ENCODE assay signal across 12 mouse cellular contexts in the genomic region with DNA sequence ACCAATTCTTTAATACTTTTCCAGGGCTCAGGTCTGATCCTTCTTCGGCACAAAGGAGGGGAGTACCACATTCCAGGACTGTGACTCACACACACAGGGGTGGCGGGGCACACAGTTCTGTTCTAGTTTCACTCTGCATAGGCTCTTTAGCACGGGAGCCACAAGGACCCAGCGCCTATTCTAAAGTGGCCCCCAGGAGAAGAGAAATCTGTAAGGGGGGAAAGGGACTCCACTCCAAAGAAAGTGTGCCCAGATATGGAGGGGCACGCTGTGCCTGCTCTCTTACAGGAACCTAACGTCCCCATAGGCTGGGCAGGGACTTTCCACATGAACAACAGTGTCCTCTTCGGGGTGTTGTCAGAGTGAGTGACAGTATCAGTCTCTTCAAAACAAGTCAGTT. TPM values are rescaled to one million over a fixed set of nuclear protein-coding genes. Genes with fewer than 3 reads are reported as not detected.
DNase-seq lines count a peak whose midpoint lies in the region; ATAC-seq and TF ChIP-seq lines count a peak whose summit lies in the region.
"Had no signal": no experiment of that assay in that cellular context is flagged by ENCODE, and none has a peak within 500 bp of the region (broad histone marks: within the 10 kb centered on the region; RNA-seq: fewer than 3 reads in every experiment).

No protein-coding gene starts in this region.

- H3K4me2 ChIP-seq in kidney, postnatal 0 days (ENCODE audit: low read length) = no peak overlapping the region
- no peak overlapping the region for H3K4me2 ChIP-seq in stomach, embryonic 14.5 days (replicated peaks; ENCODE audit: low read depth, low read length)
- H3K4me2 ChIP-seq: hindbrain, embryonic 15.5 days; liver, embryonic 15.5 days; midbrain, embryonic 15.5 days; neural tube, embryonic 15.5 days had no signal

- no peak for ATAC-seq in kidney, postnatal 0 days (replicated peaks; ENCODE audit: low FRiP score, low read depth)
- peak; percentile 76; the same call in 1 of the 2 replicates for ATAC-seq in stomach, embryonic 14.5 days (ENCODE audit: insufficient number of reproducible peaks, insufficient read depth, low FRiP score, low read depth)
- ATAC-seq: midbrain, embryonic 15.5 days had no signal

- no peaks in the 10 kb centered on the region for H3K27me3 ChIP-seq in kidney, postnatal 0 days (ENCODE audit: insufficient read depth, low read length)
- H3K27me3 ChIP-seq in stomach, embryonic 14.5 days (ENCODE audit: control insufficient read depth, insufficient read depth, low read length) = no peaks in the 10 kb centered on the region
- H3K27me3 ChIP-seq: hindbrain, embryonic 15.5 days; liver, embryonic 15.5 days; midbrain, embryonic 15.5 days; neural tube, embryonic 15.5 days had no signal

- no peaks in the 10 kb centered on the region for H3K36me3 ChIP-seq in kidney, postnatal 0 days (ENCODE audit: insufficient read depth, low read length)
- H3K36me3 ChIP-seq in stomach, embryonic 14.5 days (ENCODE audit: control insufficient read depth, insufficient read depth, low read length) = no peaks in the 10 kb centered on the region
- H3K36me3 ChIP-seq: hindbrain, embryonic 15.5 days; liver, embryonic 15.5 days; midbrain, embryonic 15.5 days; neural tube, embryonic 15.5 days had no signal

- H3K9ac ChIP-seq in kidney, postnatal 0 days (ENCODE audit: low read depth, low read length) = no peak overlapping the region
- no peak overlapping the region for H3K9ac ChIP-seq in stomach, embryonic 14.5 days (replicated peaks; ENCODE audit: low read depth, low read length)
- H3K9ac ChIP-seq: hindbrain, embryonic 15.5 days; liver, embryonic 15.5 days; midbrain, embryonic 15.5 days; neural tube, embryonic 15.5 days had no signal

- peak; percentile 71 for DNase-seq in heart, adult 11 months
- no peak for DNase-seq in heart, postnatal 4 days
- DNase-seq in kidney, postnatal 0 days (ENCODE audit: low spot score) = peak; percentile 5
- DNase-seq in kidney, adult 18-20 months = no peak
- DNase-seq in adrenal gland, postnatal 25 days = peak; percentile 25
- DNase-seq in spleen, postnatal 14 days (ENCODE audit: low spot score in 2 of 2) = no peak
- no peak for DNase-seq in left cerebral cortex, adult 11 months (ENCODE audit: low spot score)

- no peaks in the 10 kb centered on the region for H3K4me1 ChIP-seq in kidney, postnatal 0 days (replicated peaks; ENCODE audit: insufficient read depth, low read length)
- H3K4me1 ChIP-seq in stomach, embryonic 14.5 days (ENCODE audit: control insufficient read depth, insufficient read depth, low read length) = no peaks in the 10 kb centered on the region
- H3K4me1 ChIP-seq: hindbrain, embryonic 15.5 days; liver, embryonic 15.5 days; midbrain, embryonic 15.5 days; neural tube, embryonic 15.5 days had no signal

- no peaks in the 10 kb centered on the region for H3K9me3 ChIP-seq in kidney, postnatal 0 days (replicated peaks; ENCODE audit: low read length)
- no peaks in the 10 kb centered on the region for H3K9me3 ChIP-seq in stomach, embryonic 14.5 days (ENCODE audit: control insufficient read depth, low read depth, low read length)
- H3K9me3 ChIP-seq: hindbrain, embryonic 15.5 days; liver, embryonic 15.5 days; midbrain, embryonic 15.5 days; neural tube, embryonic 15.5 days had no signal

- no peak overlapping the region for H3K4me3 ChIP-seq in kidney, postnatal 0 days (replicated peaks; ENCODE audit: low read depth, low read length)
- no peak overlapping the region for H3K4me3 ChIP-seq in stomach, embryonic 14.5 days (ENCODE audit: low read depth, low read length)
- H3K4me3 ChIP-seq: hindbrain, embryonic 15.5 days; liver, embryonic 15.5 days; midbrain, embryonic 15.5 days; neural tube, embryonic 15.5 days had no signal

- 60% methylated on average over 7 of the region's 7 CpGs for WGBS in kidney, postnatal 0 days
- WGBS in stomach, embryonic 14.5 days = 56% methylated on average over 7 of the region's 7 CpGs

- no peak overlapping the region for H3K27ac ChIP-seq in kidney, postnatal 0 days
- no peak overlapping the region for H3K27ac ChIP-seq in stomach, embryonic 14.5 days (ENCODE audit: low read length)
- H3K27ac ChIP-seq: hindbrain, embryonic 15.5 days; liver, embryonic 15.5 days; midbrain, embryonic 15.5 days; neural tube, embryonic 15.5 days had no signal

- no peak for TF ChIP-seq CTCF in kidney, postnatal 0 days (IDR thresholded peaks at IDR 0.05; ENCODE audit: low read depth)

RNA-seq across cellular contexts. Expression of a gene that starts 49.7 kb away (rescaled TPM):
- 10 to 100 TPM; 96.5 to 97.7 TPM for total RNA-seq in heart, postnatal 4 days (2021)
- 159 and 165 TPM in 2 replicates for polyA plus RNA-seq in kidney, postnatal 0 days (2015; fragmentation: Nextera tagmentation; extraction: Ambion mirVana)
- total RNA-seq in adrenal gland, postnatal 25 days (2021) = 143 and 152 TPM in 2 replicates
- polyA plus RNA-seq in stomach, embryonic 14.5 days (2014; fragmentation: Nextera tagmentation; extraction: Ambion mirVana) = 231 and 260 TPM in 2 replicates

Comparison
In these comparisons a context has a peak if more than half of its experiments do, and no peak if none do; other contexts are left out.
1. DNase-seq: peak in heart, adult 11 months (single experiment), kidney, postnatal 0 days (single experiment) and adrenal gland, postnatal 25 days (single experiment); none in heart, postnatal 4 days (single experiment), kidney, adult 18-20 months (single experiment), spleen, postnatal 14 days (0 of 2) and left cerebral cortex, adult 11 months (single experiment).